Mouse (Mus musculus): Measurements from ENCODE around the gene Hist3h2a.

- peak; percentile 67 for TF ChIP-seq CTCF (IDR thresholded peaks at IDR 0.05; ENCODE audit: low read depth, low read length)
- no peak for TF ChIP-seq POLR2A (IDR thresholded peaks at IDR 0.05; ENCODE audit: insufficient read depth, low read length)
Measured at GRCm38 (mm10) chr11:58916879-58917744, 37.4 kb upstream of the Hist3h2a start.

Measured in ES-Bruce4 (cell line).